ENCODE assay signal across 22 mouse cellular contexts in the genomic region with DNA sequence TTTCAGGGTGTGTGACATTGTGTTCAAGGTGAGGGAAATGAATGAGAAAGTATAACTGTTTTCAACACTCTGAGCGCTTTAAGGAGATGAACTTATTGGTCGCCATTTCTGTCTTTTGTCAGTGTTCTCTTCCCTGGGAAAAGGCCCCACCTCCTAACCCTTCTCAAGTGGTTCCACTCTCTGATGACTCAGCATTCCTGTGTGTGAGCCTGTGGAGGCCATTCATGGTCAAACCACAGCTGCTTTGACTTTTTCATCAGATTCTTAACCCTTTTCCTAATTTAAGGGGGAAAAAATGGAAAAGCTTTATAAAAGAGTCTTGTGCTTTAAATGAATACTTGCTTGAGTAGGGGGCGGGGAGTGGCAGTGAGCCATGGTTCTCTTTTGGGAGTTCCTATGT.
DNase-seq lines count a peak whose midpoint lies in the region; ATAC-seq lines count a peak whose summit lies in the region.
"Had no signal": no experiment of that assay in that cellular context is flagged by ENCODE, and none has a peak within 500 bp of the region (broad histone marks: within the 10 kb centered on the region; RNA-seq: fewer than 3 reads in every experiment).

No protein-coding gene starts in this region.

- 86% methylated on average over 3 of the region's 3 CpGs for WGBS in forebrain, embryonic 10.5 days
- 87% methylated on average over 3 of the region's 3 CpGs for WGBS in forebrain, embryonic 12.5 days

- no peak for ATAC-seq in forebrain, embryonic 12.5 days (ENCODE audit: low FRiP score)
- ATAC-seq in erythroblast, adult 5-6 weeks (replicated peaks; ENCODE audit: low FRiP score, poor library complexity, severe bottlenecking), result no peak
- ATAC-seq: activated CD4-positive, CD25-positive, alpha-beta regulatory T cell, adult 4 months; forebrain, embryonic 14.5 days; forebrain, embryonic 16.5 days; Patski had no signal

- H3K9ac ChIP-seq in forebrain, embryonic 12.5 days, result no peak overlapping the region
- H3K9ac ChIP-seq: embryonic facial prominence, embryonic 12.5 days had no signal

- intact Hi-C loops in left cerebral cortex, postnatal 4 days (cut with DNase I), result no loop called here

- peak; percentile 12 for DNase-seq in forebrain, embryonic 10.5 days (ENCODE audit: extremely low spot score, low spot score)
- DNase-seq in ES-CJ7 (ENCODE audit: low read depth, low spot score) (peak; percentile 11), R1 (ENCODE audit: low read depth, low spot score) (peak; percentile 9)
- DNase-seq in lung, adult 18-20 months, result no peak
- DNase-seq in left cerebral cortex, postnatal 4 days, result no peak
- DNase-seq: adrenal gland, adult 8-10 months; adrenal gland, postnatal 25 days; cerebellum, adult 11-12 months; cerebellum, adult 2 months; cerebellum, adult 9-10 months; cerebellum, postnatal 10 days; cerebellum, postnatal 25 days had no signal

- H3K27ac ChIP-seq in forebrain, embryonic 10.5 days, result no peak overlapping the region
- H3K27ac ChIP-seq in forebrain, embryonic 12.5 days, result no peak overlapping the region
- H3K27ac ChIP-seq: embryonic facial prominence, embryonic 10.5 days; embryonic facial prominence, embryonic 12.5 days had no signal

- no peaks in the 10 kb centered on the region for H3K27me3 ChIP-seq in forebrain, embryonic 10.5 days (ENCODE audit: poor library complexity, severe bottlenecking)
- no peaks in the 10 kb centered on the region for H3K27me3 ChIP-seq in forebrain, embryonic 12.5 days
- H3K27me3 ChIP-seq: embryonic facial prominence, embryonic 12.5 days; Patski had no signal

- H3K4me2 ChIP-seq in forebrain, embryonic 12.5 days, result no peak overlapping the region
- H3K4me2 ChIP-seq: embryonic facial prominence, embryonic 12.5 days had no signal

- H3K4me1 ChIP-seq in forebrain, embryonic 10.5 days, result no peaks in the 10 kb centered on the region
- no peaks in the 10 kb centered on the region; the same call in 1 of the 2 replicates for H3K4me1 ChIP-seq in forebrain, embryonic 12.5 days

- no peak overlapping the region for H3K4me3 ChIP-seq in forebrain, embryonic 10.5 days
- no peak overlapping the region for H3K4me3 ChIP-seq in forebrain, embryonic 12.5 days (replicated peaks)
- H3K4me3 ChIP-seq: embryonic facial prominence, embryonic 10.5 days; embryonic facial prominence, embryonic 12.5 days; erythroblast, embryonic 14.5 days had no signal

- no peaks in the 10 kb centered on the region for H3K36me3 ChIP-seq in forebrain, embryonic 10.5 days (replicated peaks)
- no peaks in the 10 kb centered on the region for H3K36me3 ChIP-seq in forebrain, embryonic 12.5 days (replicated peaks)
- H3K36me3 ChIP-seq: embryonic facial prominence, embryonic 10.5 days; embryonic facial prominence, embryonic 12.5 days; G1E had no signal

- H3K9me3 ChIP-seq in forebrain, embryonic 10.5 days, result no peaks in the 10 kb centered on the region
- H3K9me3 ChIP-seq in forebrain, embryonic 12.5 days, result no peaks in the 10 kb centered on the region
- H3K9me3 ChIP-seq: embryonic facial prominence, embryonic 10.5 days; embryonic facial prominence, embryonic 12.5 days had no signal

Comparison
In these comparisons a context has a peak if more than half of its experiments do, and no peak if none do; other contexts are left out.
1. DNase-seq: peak in forebrain, embryonic 10.5 days (single experiment), ES-CJ7 (single experiment) and R1 (single experiment); none in lung, adult 18-20 months (0 of 2) and left cerebral cortex, postnatal 4 days (single experiment).